Mouse (Mus musculus) hindbrain, embryonic 13.5 days (tissue): ENCODE results near the gene Acsbg1. TPM values are rescaled to one million over a fixed set of nuclear protein-coding genes. Genes with fewer than 3 reads are reported as not detected.
"Not testable (repeated sequence)": the region's sequence is repeated elsewhere in the genome, so short reads cannot be mapped to it uniquely, and the experiment has no call there.

ENCODE experiments used
- ATAC-seq: fragments of 200-750 bp; cut with Nextera tagmentation; 2 replicates; pipeline ENCODE4 v1.8.0; 2017; ENCODE audit warnings: moderate TSS enrichment; ENCODE audit not compliant: low FRiP score
- H3K27ac ChIP-seq: fragments of 300-500 bp; sonication (generic); 2 replicates; pipeline ENCODE4 v1.5.1; 2015; ENCODE audit warnings: inconsistent platforms, mild to moderate bottlenecking, moderate library complexity
- H3K27me3 ChIP-seq: fragments of 300-500 bp; sonication (generic); 2 replicates; pipeline ENCODE4 v1.6.1; 2015; ENCODE audit warnings: mild to moderate bottlenecking, inconsistent platforms
- H3K36me3 ChIP-seq: fragments of 300-500 bp; sonication (generic); 2 replicates; pipeline ENCODE4 v1.6.1; 2015; ENCODE audit warnings: mild to moderate bottlenecking, inconsistent platforms
- H3K4me1 ChIP-seq: fragments of 300-500 bp; sonication (generic); replicated peaks from 2 replicates; pipeline ENCODE4 v1.6.1; 2015; ENCODE audit warnings: inconsistent platforms
- H3K4me2 ChIP-seq: fragments of 300-500 bp; sonication (generic); 2 replicates; pipeline ENCODE4 v1.6.1; 2015; ENCODE audit warnings: inconsistent platforms, mild to moderate bottlenecking, moderate library complexity
- H3K4me3 ChIP-seq: fragments of 300-500 bp; sonication (generic); 2 replicates; pipeline ENCODE4 v1.5.1; 2015; ENCODE audit warnings: mild to moderate bottlenecking, inconsistent platforms
- H3K9ac ChIP-seq: fragments of 300-500 bp; sonication (generic); 2 replicates; pipeline ENCODE4 v1.6.1; 2015; ENCODE audit warnings: mild to moderate bottlenecking, inconsistent platforms
- H3K9me3 ChIP-seq: fragments of 300-500 bp; sonication (generic); 2 replicates; pipeline ENCODE4 v1.6.1; 2016; ENCODE audit warnings: inconsistent platforms
- WGBS: fragments of 180-500 bp; shearing (Covaris S2); methylation state at CpG from one replicate; pipeline ENCODE4 v1.1.7; 2015; 5-methylcytosine and 5-hydroxymethylcytosine counted together
- polyA plus RNA-seq: library from polyadenylated mRNA; unstranded; fragments of >200 nt; fragmentation: Nextera tagmentation; extraction: Ambion mirVana; gene quantifications from 2 replicates; pipeline ENCODE4 v1.2.1, GENCODE M21; 2015

Gene Acsbg1
- polyA plus RNA-seq, 1 experiment from 2014 or later: 15.6 TPM

DNA sequence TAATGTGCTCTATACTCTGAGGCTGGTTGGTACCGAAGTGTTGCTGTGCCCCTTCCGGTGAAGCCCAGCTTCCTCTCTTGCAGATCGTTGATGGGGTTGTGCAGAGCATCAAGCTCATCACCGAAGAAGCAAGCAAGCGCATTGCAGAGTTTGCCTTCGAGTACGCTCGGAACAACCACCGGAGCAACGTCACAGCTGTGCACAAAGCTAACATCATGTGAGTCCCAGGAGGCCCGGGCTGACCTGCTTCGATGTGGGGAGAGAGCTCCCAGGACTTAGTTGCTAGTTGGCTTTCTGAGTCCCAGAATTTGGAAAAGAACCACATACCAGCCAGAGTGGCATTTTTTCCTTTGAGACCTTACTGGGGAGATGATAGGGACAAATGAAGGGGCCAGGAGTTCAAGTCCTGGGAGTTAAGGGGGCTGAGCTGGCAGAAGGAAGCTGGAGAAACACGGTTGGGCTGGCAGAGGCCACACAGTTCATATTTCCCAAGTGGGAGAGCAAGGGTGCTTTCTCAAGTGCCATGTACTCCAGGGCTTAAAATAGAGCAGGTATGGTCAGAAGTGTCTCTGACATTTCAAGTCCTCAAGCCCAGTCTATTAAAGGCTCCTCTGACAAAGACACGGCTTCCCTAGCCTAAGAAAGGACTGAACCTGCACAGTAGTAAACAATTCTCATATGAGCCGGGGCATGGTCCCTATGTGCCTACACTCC lies 64.8 kb downstream of the Acsbg1 start:
- 95% methylated on average over 15 of the region's 15 CpGs for WGBS
- Histone ChIP-seq H3K9ac (no peak overlapping the region), H3K27ac (no peak overlapping the region), H3K27me3 (no peaks in the 10 kb centered on the region), H3K4me3 (no peak overlapping the region), H3K4me2 (no peak overlapping the region), H3K36me3 (peaks cover 94% of the 10 kb centered on the region), H3K4me1 (no peaks in the 10 kb centered on the region), H3K9me3 (no peaks in the 10 kb centered on the region)
- no peak for ATAC-seq

DNA sequence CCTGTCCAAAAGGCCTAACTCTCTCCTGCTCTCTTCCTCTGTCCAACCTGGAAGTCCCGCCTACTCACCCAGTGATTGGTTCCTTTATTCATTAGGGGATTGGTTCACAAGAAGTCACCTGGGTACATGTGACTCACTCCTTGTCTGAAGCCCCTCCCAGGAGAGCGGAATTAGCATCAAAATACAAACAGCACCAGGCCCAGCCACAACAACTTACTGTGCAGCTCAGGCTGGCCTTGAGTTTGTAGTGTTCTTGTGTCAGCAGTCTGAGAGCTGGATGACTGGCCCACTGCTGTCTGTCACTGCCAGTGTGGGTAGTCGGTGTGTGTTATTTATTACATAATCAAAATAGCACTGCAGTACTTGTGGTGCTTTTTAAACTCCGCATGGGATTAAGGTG lies 68.0 kb downstream of the Acsbg1 start:
- H3K4me1 ChIP-seq, H3K4me2 ChIP-seq, ATAC-seq, H3K9ac ChIP-seq, H3K4me3 ChIP-seq, H3K27me3 ChIP-seq, H3K27ac ChIP-seq, H3K9me3 ChIP-seq: not testable (repeated sequence)
- peaks cover 85% of the 10 kb centered on the region for H3K36me3 ChIP-seq
- 73% methylated on average over 4 of the region's 4 CpGs for WGBS

DNA sequence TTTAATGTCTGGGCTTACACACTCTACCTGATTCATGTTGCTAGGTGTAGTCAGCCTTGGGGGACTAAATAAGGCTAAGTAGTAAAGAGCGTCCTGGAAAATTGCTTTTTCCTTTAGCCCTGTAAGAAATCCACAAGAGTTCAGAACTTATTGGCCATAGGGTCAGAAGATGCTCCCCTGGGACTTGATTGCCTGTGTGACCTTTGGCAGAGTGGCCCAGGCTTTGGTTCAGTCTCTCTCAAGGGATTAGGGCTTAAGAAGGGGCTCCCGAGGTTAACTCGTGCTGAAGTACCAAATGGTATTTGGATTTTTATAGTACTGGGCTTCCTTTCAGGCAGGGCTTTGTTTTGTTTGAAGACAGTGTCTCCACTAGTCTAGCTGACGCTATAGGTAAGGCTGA lies 73.8 kb downstream of the Acsbg1 start:
- Histone ChIP-seq H3K36me3 (peaks cover 28% of the 10 kb centered on the region), H3K4me2 (peak overlapping the region; percentile 84), H3K27ac (no peak overlapping the region), H3K4me1 (peaks cover 20% of the 10 kb centered on the region), H3K4me3 (peak overlapping the region; percentile 97; the same call in 1 of the 2 replicates), H3K9me3 (no peaks in the 10 kb centered on the region), H3K27me3 (no peaks in the 10 kb centered on the region), H3K9ac (no peak overlapping the region)
- ATAC-seq: no peak
- WGBS: 80% methylated on average over 4 of the region's 4 CpGs

DNA sequence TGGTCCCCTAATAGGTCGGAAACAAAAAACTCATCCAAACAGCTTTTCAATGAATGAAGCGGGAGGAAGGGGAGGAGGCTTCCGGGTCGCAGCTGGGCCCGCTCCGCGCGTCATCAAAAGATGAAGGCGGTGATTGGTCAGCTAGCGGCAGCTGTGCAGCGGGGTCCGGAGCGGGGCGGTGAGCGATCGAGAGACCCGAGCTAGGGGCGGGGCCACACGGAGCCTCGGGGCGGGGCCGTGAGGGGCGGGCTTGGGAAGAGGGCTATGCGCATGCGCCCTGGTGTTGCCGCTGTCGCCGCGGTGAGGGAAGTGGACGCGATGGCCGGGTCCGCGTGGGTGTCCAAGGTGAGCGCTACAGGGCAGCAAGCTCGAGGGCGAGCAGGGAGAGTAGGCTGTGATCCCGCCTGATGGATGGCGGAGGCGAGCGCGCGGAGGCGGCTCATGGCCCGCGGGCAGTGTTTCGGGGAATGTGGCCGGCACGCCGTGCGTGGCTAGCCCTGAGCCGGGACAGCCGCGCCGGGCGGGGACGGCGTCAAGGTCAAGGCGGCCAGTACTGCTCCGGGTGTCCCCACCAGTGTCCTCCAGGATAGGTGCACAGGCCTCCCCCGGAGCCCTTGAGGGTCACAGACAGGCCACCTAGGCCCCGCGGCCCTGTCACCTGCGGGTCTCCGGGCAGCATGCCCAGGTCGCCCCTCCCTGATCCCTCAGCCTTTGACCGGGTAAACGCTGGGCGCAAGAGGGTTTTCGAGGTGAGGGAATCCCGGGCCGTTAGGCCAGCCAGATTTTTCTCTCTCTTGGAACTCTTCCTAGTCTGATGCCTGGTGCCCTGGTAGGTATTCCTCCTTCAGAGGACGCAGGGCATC lies 75.2 kb downstream of the Acsbg1 start, which contains the start of gene Idh3a:
Gene Idh3a (plus strand): TSS at position 136 of the 863 bp plus-strand sequence.
- H3K27ac ChIP-seq: peak within 1 kb of the TSS; percentile 77
- WGBS: under 1% methylated on average over 69 of the region's 73 CpGs
- ATAC-seq: peak; percentile 99

DNA sequence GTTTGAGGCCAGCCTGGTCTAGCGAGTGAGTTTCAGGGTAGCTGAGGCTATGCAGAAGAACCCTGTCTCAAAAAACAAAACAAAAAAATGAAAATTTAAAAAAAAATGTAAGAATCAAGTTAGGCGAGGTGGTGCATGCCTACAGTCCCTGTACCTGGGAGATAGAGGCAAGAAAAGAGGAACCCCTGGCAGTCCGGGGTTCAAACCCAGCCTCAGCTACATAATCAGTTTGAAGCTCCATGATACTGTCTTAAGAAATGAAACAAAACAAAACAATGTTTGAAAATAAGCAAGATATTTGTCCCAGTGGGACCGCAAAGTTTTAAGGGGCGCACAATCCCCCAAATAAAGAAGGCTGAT lies 75.9 kb downstream of the Acsbg1 start:
- peak overlapping the region; percentile 84 for H3K4me2 ChIP-seq
- no peaks in the 10 kb centered on the region for H3K9me3 ChIP-seq
- peak overlapping the region; percentile 77 for H3K27ac ChIP-seq
- H3K4me1 ChIP-seq: peaks cover 20% of the 10 kb centered on the region
- H3K36me3 ChIP-seq: peaks cover 12% of the 10 kb centered on the region
- peak; percentile 59 for ATAC-seq
- H3K4me3 ChIP-seq: peak overlapping the region; percentile 97
- H3K27me3 ChIP-seq: no peaks in the 10 kb centered on the region
- WGBS: 36% methylated on average over 5 of the region's 5 CpGs
- H3K9ac ChIP-seq: peak overlapping the region; percentile 68

More for the DNA sequence above, 75.2 kb downstream of the Acsbg1 start, which contains the start of gene Idh3a:
- Histone ChIP-seq H3K36me3 (peaks cover 15% of the 10 kb centered on the region), H3K9ac (peak within 1 kb of the TSS; percentile 95), H3K4me1 (peaks cover 20% of the 10 kb centered on the region), H3K9me3 (no peaks in the 10 kb centered on the region), H3K27me3 (no peaks in the 10 kb centered on the region), H3K4me3 (peak within 1 kb of the TSS; percentile 97), H3K4me2 (peak within 1 kb of the TSS; percentile 84)

DNA sequence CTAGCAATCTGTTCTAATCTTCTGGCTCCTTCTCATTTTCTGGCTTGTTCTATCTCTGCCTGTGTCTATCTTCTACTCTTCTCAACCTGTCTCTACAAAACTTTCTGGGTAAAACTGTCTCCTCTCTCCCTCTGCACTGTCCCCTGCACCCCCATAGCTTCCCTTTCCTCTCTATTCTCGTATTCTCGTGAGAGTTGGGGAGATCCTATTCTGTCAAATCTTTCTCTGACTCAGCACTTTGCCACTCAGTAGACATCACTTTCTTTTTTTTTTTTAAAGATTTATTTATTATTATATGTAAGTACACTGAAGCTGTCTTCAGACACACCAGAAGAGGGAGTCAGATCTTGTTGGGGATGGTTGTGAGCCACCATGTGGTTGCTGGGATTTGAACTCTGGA lies 77.5 kb downstream of the Acsbg1 start:
- H3K36me3 ChIP-seq, H3K4me2 ChIP-seq, H3K9me3 ChIP-seq, H3K27ac ChIP-seq, H3K4me3 ChIP-seq, H3K27me3 ChIP-seq, ATAC-seq, H3K9ac ChIP-seq: not testable (repeated sequence)
- 88% methylated on average over 2 of the region's 2 CpGs for WGBS
- peaks cover 20% of the 10 kb centered on the region for H3K4me1 ChIP-seq

DNA sequence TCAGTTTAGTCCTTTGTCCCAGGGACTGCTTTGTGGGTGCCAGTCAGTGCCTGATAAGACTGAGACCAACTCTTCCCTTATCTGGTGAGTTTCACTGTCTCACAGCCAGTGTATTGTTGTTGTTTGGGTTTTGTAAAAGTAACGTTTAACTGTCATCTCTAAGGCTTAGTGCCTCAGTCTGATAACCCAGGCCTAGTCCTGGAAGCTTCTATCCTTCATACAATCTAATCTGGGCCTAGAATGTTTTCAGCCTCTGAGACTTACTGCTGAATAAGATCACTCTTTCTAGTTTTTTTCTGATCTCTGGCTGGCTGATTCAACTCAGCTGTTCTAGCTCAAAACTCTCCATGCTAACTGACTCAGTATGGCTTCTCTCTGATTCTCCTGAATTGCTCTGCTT lies 78.0 kb downstream of the Acsbg1 start:
- no peaks in the 10 kb centered on the region for H3K27me3 ChIP-seq
- 68% methylated on average over 1 of the region's 1 CpGs for WGBS
- no peak for ATAC-seq

DNA sequence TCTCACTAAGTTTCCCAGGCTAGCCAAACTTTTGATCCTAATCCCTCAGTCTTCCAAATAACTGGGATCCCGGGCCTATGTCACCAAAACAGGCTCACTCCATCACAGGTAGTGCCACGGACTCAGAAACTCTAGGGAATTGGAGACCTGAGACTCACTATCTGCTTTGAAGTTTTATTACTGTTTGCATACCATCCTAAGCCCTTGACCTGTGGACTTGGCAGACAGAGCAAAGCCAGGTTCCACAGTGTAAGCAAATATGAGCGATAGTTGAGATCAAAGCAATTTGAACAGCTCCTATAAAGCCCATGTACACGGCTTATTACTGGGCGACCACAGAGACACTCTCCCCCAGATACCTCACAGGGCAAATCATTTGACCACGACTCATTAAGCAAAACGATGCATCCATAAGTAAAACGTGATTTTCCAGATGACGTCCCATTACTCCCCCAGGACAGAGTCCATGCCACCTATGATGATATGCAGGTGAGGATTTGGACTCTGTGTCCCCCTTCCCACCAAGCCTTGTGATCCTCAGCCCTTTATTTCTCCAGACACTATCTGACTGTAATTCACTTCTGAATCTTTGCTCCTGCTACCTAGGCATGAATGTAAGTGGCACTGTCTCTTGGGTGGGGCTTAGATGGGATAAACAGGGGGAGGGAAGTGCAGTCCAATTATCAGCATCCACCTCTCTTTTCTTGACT lies 90.4 kb downstream of the Acsbg1 start:
- no peak for ATAC-seq
- Histone ChIP-seq H3K9me3 (no peaks in the 10 kb centered on the region), H3K4me3 (no peak overlapping the region), H3K27ac (no peak overlapping the region), H3K4me1 (no peaks in the 10 kb centered on the region), H3K27me3 (no peaks in the 10 kb centered on the region), H3K9ac (no peak overlapping the region), H3K36me3 (no peaks in the 10 kb centered on the region), H3K4me2 (no peak overlapping the region)
- WGBS: 85% methylated on average over 9 of the region's 9 CpGs

More for the DNA sequence above, 78.0 kb downstream of the Acsbg1 start:
- Histone ChIP-seq H3K4me2 (no peak overlapping the region), H3K9me3 (no peaks in the 10 kb centered on the region), H3K36me3 (no peaks in the 10 kb centered on the region), H3K4me3 (no peak overlapping the region), H3K4me1 (peaks cover 19% of the 10 kb centered on the region), H3K27ac (no peak overlapping the region), H3K9ac (no peak overlapping the region)

DNA sequence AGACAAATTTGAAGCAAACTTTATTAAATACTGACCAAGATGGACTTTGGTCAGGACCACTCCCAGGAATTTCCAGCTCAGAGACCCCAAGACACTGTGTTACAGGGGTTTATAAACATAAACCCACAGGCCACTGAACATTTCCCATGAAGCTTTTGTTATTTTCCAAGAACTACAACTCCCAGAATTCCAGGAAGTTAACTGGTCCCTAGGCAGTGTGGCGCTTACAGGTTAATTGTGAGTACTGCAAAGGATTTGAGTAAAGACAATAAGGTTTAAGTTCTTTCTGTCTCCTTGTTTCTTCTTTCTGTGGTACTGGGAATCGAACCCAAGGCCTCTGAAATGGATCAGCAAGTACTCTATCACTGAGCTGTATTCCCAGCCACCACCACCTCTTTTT lies 92.9 kb downstream of the Acsbg1 start:
- Histone ChIP-seq H3K9me3 (no peaks in the 10 kb centered on the region), H3K27ac (no peak overlapping the region), H3K4me3 (no peak overlapping the region), H3K4me1 (no peaks in the 10 kb centered on the region), H3K36me3 (no peaks in the 10 kb centered on the region), H3K9ac (no peak overlapping the region), H3K4me2 (no peak overlapping the region), H3K27me3 (no peaks in the 10 kb centered on the region)
- WGBS: 35% methylated on average over 2 of the region's 2 CpGs
- no peak for ATAC-seq

DNA sequence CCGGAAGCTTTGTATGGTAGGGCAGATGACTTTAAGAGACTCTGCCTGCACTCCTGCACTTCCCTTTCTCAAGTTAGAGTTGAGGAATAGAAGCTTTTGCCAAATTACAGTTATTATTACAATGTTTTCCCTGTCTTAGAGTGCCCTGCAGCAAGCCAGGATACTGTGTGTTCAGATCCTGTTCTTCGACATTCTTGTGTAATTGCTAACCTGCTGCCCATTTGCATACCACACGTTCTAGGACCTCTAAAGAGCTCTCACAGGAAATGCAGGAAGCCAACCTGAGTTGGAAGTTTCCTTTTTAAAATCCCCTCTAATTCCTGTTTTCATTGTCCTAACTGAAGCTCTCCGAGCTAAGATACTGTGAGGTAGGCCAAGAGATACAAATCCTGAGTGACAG lies 94.7 kb downstream of the Acsbg1 start:
- H3K9ac ChIP-seq: no peak overlapping the region
- H3K4me2 ChIP-seq: no peak overlapping the region
- no peak overlapping the region for H3K4me3 ChIP-seq
- ATAC-seq: no peak
- no peak overlapping the region for H3K27ac ChIP-seq
- 70% methylated on average over 4 of the region's 4 CpGs for WGBS
- no peaks in the 10 kb centered on the region for H3K36me3 ChIP-seq
- no peaks in the 10 kb centered on the region for H3K4me1 ChIP-seq
- H3K9me3 ChIP-seq: no peaks in the 10 kb centered on the region
- no peaks in the 10 kb centered on the region for H3K27me3 ChIP-seq

DNA sequence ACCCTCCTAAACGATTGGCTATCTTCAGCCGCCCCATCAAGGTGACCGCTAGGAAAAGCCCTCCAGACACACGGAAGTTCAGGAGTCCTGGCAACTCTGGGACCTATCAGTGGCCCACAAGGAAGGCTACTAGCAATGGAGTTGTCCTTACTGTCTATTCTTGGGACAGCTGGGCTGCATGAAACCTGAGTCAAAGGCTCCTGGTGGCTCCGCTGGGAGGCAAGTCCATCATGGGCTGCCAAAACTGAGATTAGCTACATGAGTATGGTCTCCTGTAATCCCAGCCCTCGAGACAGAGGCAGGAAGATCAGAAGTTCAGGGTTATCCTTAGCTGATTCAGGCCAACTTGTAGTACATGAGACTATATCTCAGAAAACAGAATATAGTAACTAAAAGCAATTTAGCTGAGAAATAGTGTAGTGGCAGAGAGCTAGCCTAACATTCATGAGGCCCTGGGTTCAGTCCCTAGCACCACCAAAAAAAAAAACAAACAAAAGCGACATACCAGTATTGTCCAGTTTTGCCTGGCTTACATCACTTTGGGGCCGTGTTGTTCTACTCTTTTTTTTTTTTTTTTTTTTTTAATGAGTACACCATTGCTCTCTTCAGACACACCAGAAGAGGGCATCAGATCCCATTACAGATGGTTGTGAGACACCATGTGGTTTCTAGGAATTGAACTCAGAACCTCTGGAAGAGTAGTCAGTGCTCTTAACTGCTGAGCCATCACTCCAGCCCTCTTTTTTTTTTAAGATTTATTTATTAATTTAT lies 100.7 kb downstream of the Acsbg1 start:
- Histone ChIP-seq H3K27me3 (no peaks in the 10 kb centered on the region), H3K36me3 (no peaks in the 10 kb centered on the region), H3K27ac (no peak overlapping the region), H3K4me1 (peaks cover 21% of the 10 kb centered on the region), H3K9me3 (no peaks in the 10 kb centered on the region), H3K9ac (no peak overlapping the region), H3K4me3 (no peak overlapping the region), H3K4me2 (peak overlapping the region; percentile 71)
- 87% methylated on average over 8 of the region's 8 CpGs for WGBS
- no peak for ATAC-seq
